Mouse (Mus musculus) liver, embryonic 11.5 days (tissue): Measurements from ENCODE around the gene Foxp4. TPM values are rescaled to one million over a fixed set of nuclear protein-coding genes. Genes with fewer than 3 reads are reported as not detected.

ENCODE experiments used
- ATAC-seq: fragments of 200-750 bp; cut with Nextera tagmentation; replicated peaks from 2 replicates; pipeline ENCODE4 v1.8.0; 2017; ENCODE audit warnings: moderate number of reproducible peaks, mild to moderate bottlenecking, moderate TSS enrichment, moderate library complexity; ENCODE audit not compliant: low FRiP score
- DNase-seq: peaks from one replicate; pipeline ENCODE4 v3.0.0-alpha.2; 2017; ENCODE audit warnings: low spot score
- H3K27ac ChIP-seq: fragments of 300-500 bp; sonication (generic); 2 replicates; pipeline ENCODE4 v1.5.1; 2014; ENCODE audit warnings: mild to moderate bottlenecking, low read depth, low read length, control low read depth
- H3K27me3 ChIP-seq: fragments of 300-500 bp; sonication (generic); replicated peaks from 2 replicates; pipeline ENCODE4 v1.6.1; 2014; ENCODE audit warnings: low read length, mixed read lengths; ENCODE audit not compliant: control insufficient read depth, insufficient read depth
- H3K36me3 ChIP-seq: fragments of 300-500 bp; sonication (generic); 2 replicates; pipeline ENCODE4 v1.6.1; 2014; ENCODE audit warnings: mild to moderate bottlenecking, low read length, moderate library complexity, mixed read lengths; ENCODE audit not compliant: control insufficient read depth, insufficient read depth
- H3K4me1 ChIP-seq: fragments of 300-500 bp; sonication (generic); replicated peaks from 2 replicates; pipeline ENCODE4 v1.6.1; 2014; ENCODE audit warnings: low read length, mixed read lengths; ENCODE audit not compliant: control insufficient read depth, insufficient read depth
- H3K4me2 ChIP-seq: fragments of 300-500 bp; sonication (generic); 2 replicates; pipeline ENCODE4 v1.6.1; 2014; ENCODE audit warnings: mild to moderate bottlenecking, control low read depth, moderate library complexity
- H3K4me3 ChIP-seq: fragments of 300-500 bp; sonication (generic); 2 replicates; pipeline ENCODE4 v1.5.1; 2014; ENCODE audit warnings: low read depth, low read length, control low read depth
- H3K9ac ChIP-seq: fragments of 300-500 bp; sonication (generic); 2 replicates; pipeline ENCODE4 v1.6.1; 2014; ENCODE audit warnings: low read depth, low read length, control low read depth
- H3K9me3 ChIP-seq: fragments of 300-500 bp; sonication (generic); 2 replicates; pipeline ENCODE4 v1.6.1; 2016; ENCODE audit warnings: low read length, inconsistent platforms, mixed read lengths; ENCODE audit not compliant: control insufficient read depth
- WGBS: fragments of 180-500 bp; shearing (Covaris S2); extraction: QIAGEN DNeasy Blood & Tissue Kit; methylation state at CpG from one replicate; pipeline ENCODE4 v1.1.7; 2014; 5-methylcytosine and 5-hydroxymethylcytosine counted together
- polyA plus RNA-seq: library from polyadenylated mRNA; unstranded; fragments of >200 nt; fragmentation: Nextera tagmentation; extraction: Ambion mirVana; gene quantifications from 2 replicates; pipeline ENCODE4 v1.2.1, GENCODE M21; 2014

Gene Foxp4
- polyA plus RNA-seq, 1 experiment from 2014 or later: 21.6 TPM

- 33% methylated on average over 9 of the region's 9 CpGs for WGBS
- Histone ChIP-seq H3K27me3 (no peaks in the 10 kb centered on the region), H3K36me3 (peaks cover 18% of the 10 kb centered on the region; the same call in 1 of the 2 replicates), H3K9ac (no peak overlapping the region), H3K27ac (0 out of 2 replicates have a peak overlapping the region, but pooled peaks have one; percentile 13), H3K4me3 (no peak overlapping the region), H3K4me2 (no peak overlapping the region), H3K4me1 (peaks cover 26% of the 10 kb centered on the region), H3K9me3 (no peaks in the 10 kb centered on the region)
- ATAC-seq: peak; percentile 28; the same call in 1 of the 2 replicates
- DNase-seq: no peak
These were observed 26.3 kb downstream of the Foxp4 start for GRCm38 (mm10) chr17:47897956-47898752.

- Histone ChIP-seq H3K9me3 (no peaks in the 10 kb centered on the region), H3K36me3 (peaks cover 9% of the 10 kb centered on the region; the same call in 1 of the 2 replicates), H3K27me3 (no peaks in the 10 kb centered on the region), H3K4me2 (no peak overlapping the region), H3K27ac (peak overlapping the region; percentile 41; the same call in 1 of the 2 replicates), H3K9ac (no peak overlapping the region), H3K4me3 (no peak overlapping the region), H3K4me1 (peaks cover 44% of the 10 kb centered on the region)
- DNase-seq (no peak), ATAC-seq (no peak)
- WGBS: 64% methylated on average over 7 of the region's 7 CpGs
These were observed 34.7 kb downstream of the Foxp4 start for GRCm38 (mm10) chr17:47889727-47890126.

- DNase-seq (no peak), ATAC-seq (no peak)
- 72% methylated on average over 19 of the region's 19 CpGs for WGBS
- H3K36me3 ChIP-seq: peaks cover 9% of the 10 kb centered on the region; the same call in 1 of the 2 replicates
- H3K9ac ChIP-seq: no peak overlapping the region
- H3K4me2 ChIP-seq: no peak overlapping the region
- H3K4me1 ChIP-seq: peaks cover 44% of the 10 kb centered on the region
- no peaks in the 10 kb centered on the region for H3K9me3 ChIP-seq
- peak overlapping the region; percentile 41; the same call in 1 of the 2 replicates for H3K27ac ChIP-seq
- no peak overlapping the region for H3K4me3 ChIP-seq
- no peaks in the 10 kb centered on the region for H3K27me3 ChIP-seq
These were observed 35.2 kb downstream of the Foxp4 start for GRCm38 (mm10) chr17:47889267-47889666.

- DNase-seq: no peak
- H3K9ac ChIP-seq: no peak overlapping the region
- no peak overlapping the region for H3K4me2 ChIP-seq
- no peaks in the 10 kb centered on the region for H3K9me3 ChIP-seq
- no peaks in the 10 kb centered on the region for H3K27me3 ChIP-seq
- H3K27ac ChIP-seq: peak overlapping the region; percentile 41
- peaks cover 5% of the 10 kb centered on the region; the same call in 1 of the 2 replicates for H3K36me3 ChIP-seq
- WGBS: 67% methylated on average over 7 of the region's 7 CpGs
- ATAC-seq: no peak
- H3K4me1 ChIP-seq: peaks cover 44% of the 10 kb centered on the region
- no peak overlapping the region for H3K4me3 ChIP-seq
These were observed 35.8 kb downstream of the Foxp4 start for GRCm38 (mm10) chr17:47888641-47889040.

- Histone ChIP-seq H3K36me3 (peaks cover 3% of the 10 kb centered on the region; the same call in 1 of the 2 replicates), H3K4me1 (peaks cover 46% of the 10 kb centered on the region), H3K4me3 (no peak overlapping the region), H3K27ac (peak overlapping the region; percentile 82), H3K27me3 (no peaks in the 10 kb centered on the region), H3K9me3 (no peaks in the 10 kb centered on the region), H3K4me2 (peak overlapping the region; percentile 46), H3K9ac (0 out of 2 replicates have a peak overlapping the region, but pooled peaks have one; percentile 20)
- 17% methylated on average over 6 of the region's 6 CpGs for WGBS
- ATAC-seq (peak; percentile 23; the same call in 1 of the 2 replicates), DNase-seq (no peak)
These were observed 36.3 kb downstream of the Foxp4 start for GRCm38 (mm10) chr17:47888155-47888455.

GRCm38 (mm10) chr17:47887381-47888154 is 36.9 kb downstream of the Foxp4 start:
- Histone ChIP-seq H3K4me1 (peaks cover 48% of the 10 kb centered on the region), H3K27ac (peak overlapping the region; percentile 82), H3K36me3 (peaks cover 3% of the 10 kb centered on the region; the same call in 1 of the 2 replicates), H3K4me3 (no peak overlapping the region), H3K4me2 (peak overlapping the region; percentile 46), H3K9me3 (no peaks in the 10 kb centered on the region), H3K9ac (peak overlapping the region; percentile 20), H3K27me3 (no peaks in the 10 kb centered on the region)
- ATAC-seq: peak; percentile 56
- 11% methylated on average over 13 of the region's 13 CpGs for WGBS
- DNase-seq: peak; percentile 76

GRCm38 (mm10) chr17:47883099-47883498 is 41.3 kb downstream of the Foxp4 start:
- Histone ChIP-seq H3K36me3 (peaks cover 13% of the 10 kb centered on the region; the same call in 1 of the 2 replicates), H3K4me2 (no peak overlapping the region), H3K9me3 (no peaks in the 10 kb centered on the region), H3K9ac (no peak overlapping the region), H3K4me3 (no peak overlapping the region), H3K27ac (no peak overlapping the region), H3K27me3 (no peaks in the 10 kb centered on the region), H3K4me1 (peaks cover 38% of the 10 kb centered on the region)
- no peak for ATAC-seq
- DNase-seq: no peak
- WGBS: 69% methylated on average over 5 of the region's 5 CpGs

- WGBS: 75% methylated on average over 13 of the region's 13 CpGs
- Histone ChIP-seq H3K27me3 (no peaks in the 10 kb centered on the region), H3K27ac (no peak overlapping the region), H3K36me3 (peaks cover 19% of the 10 kb centered on the region; the same call in 1 of the 2 replicates), H3K4me1 (peaks cover 27% of the 10 kb centered on the region), H3K9ac (no peak overlapping the region), H3K4me2 (no peak overlapping the region), H3K9me3 (no peaks in the 10 kb centered on the region), H3K4me3 (no peak overlapping the region)
- DNase-seq (no peak), ATAC-seq (no peak)
These were observed 43.1 kb downstream of the Foxp4 start for GRCm38 (mm10) chr17:47881330-47881729.
